21 mouse cellular contexts compared by ENCODE assay signal in the genomic region with DNA sequence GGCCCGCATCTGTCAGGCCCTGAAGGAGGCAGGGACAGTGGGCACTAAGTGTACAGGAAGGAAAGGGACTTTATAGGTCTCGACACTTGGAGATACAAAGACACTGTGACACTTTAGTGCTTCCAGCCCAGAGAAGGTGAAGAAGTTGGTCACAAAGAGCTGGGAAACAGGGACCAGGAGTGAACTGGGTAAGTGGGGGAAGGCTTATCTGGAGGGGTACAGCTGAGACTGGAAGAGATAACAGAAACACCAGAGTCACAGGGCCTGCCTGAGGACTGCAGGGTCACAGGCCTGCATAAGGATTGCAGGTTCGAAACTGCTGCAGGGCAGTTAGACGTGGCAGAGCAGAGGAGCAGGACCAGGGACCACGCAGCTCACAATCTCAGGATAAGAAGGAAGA. TPM values are rescaled to one million over a fixed set of nuclear protein-coding genes. Genes with fewer than 3 reads are reported as not detected.
DNase-seq lines count a peak whose midpoint lies in the region; ATAC-seq and TF ChIP-seq lines count a peak whose summit lies in the region.
"Had no signal": no experiment of that assay in that cellular context is flagged by ENCODE, and none has a peak within 500 bp of the region (broad histone marks: within the 10 kb centered on the region; RNA-seq: fewer than 3 reads in every experiment).

No protein-coding gene starts in this region.

- no peaks in the 10 kb centered on the region for H3K9me3 ChIP-seq in heart, embryonic 15.5 days (replicated peaks)
- H3K9me3 ChIP-seq in lung, embryonic 14.5 days (ENCODE audit: low read depth, low read length) = no peaks in the 10 kb centered on the region
- no peaks in the 10 kb centered on the region for H3K9me3 ChIP-seq in G1E (replicated peaks)
- H3K9me3 ChIP-seq in MEL (replicated peaks; ENCODE audit: insufficient read depth, low read length) = no peaks in the 10 kb centered on the region
- H3K9me3 ChIP-seq: embryonic facial prominence, embryonic 10.5 days; embryonic facial prominence, embryonic 12.5 days; forebrain, embryonic 13.5 days; forebrain, embryonic 15.5 days had no signal

- H3K4me2 ChIP-seq in heart, embryonic 15.5 days = no peak overlapping the region
- no peak overlapping the region for H3K4me2 ChIP-seq in lung, embryonic 14.5 days
- H3K4me2 ChIP-seq: embryonic facial prominence, embryonic 12.5 days; forebrain, embryonic 13.5 days; forebrain, embryonic 15.5 days had no signal

- no peak for TF ChIP-seq CTCF in lung, embryonic 14.5 days (IDR thresholded peaks at IDR 0.05; ENCODE audit: low read depth)
- TF ChIP-seq CTCF in G1E (IDR thresholded peaks at IDR 0.05; ENCODE audit: low read depth, low read length) (no peak), MEL (IDR thresholded peaks at IDR 0.05 in 2 of 3, conservative IDR thresholded peaks at IDR 0.05 in 1 of 3; ENCODE audit: control insufficient read depth in 1 of 3, insufficient read depth in 1 of 3, low read depth in 2 of 3, low read length in 3 of 3, poor library complexity in 1 of 3, severe bottlenecking in 1 of 3) (no peak)
- TF ChIP-seq CTCF in thymus, adult 2 months (IDR thresholded peaks at IDR 0.05; ENCODE audit: borderline replicate concordance, control insufficient read depth, extremely low read depth, insufficient read depth, low read length, poor library complexity) = no peak

- no peaks in the 10 kb centered on the region for H3K79me2 ChIP-seq in MEL (ENCODE audit: control insufficient read depth, insufficient read depth, low read length, poor library complexity)

- TF ChIP-seq POLR2A in MEL (IDR thresholded peaks at IDR 0.05; ENCODE audit: control insufficient read depth in 1 of 2, insufficient read depth in 1 of 2, low read depth in 1 of 2, low read length in 2 of 2, poor library complexity in 1 of 2) = no peak
- no peak for TF ChIP-seq POLR2A in thymus, adult 2 months (IDR thresholded peaks at IDR 0.05; ENCODE audit: control insufficient read depth, extremely low read depth, insufficient read depth, low read length, poor library complexity)

- 81% methylated on average over 5 of the region's 5 CpGs for WGBS in heart, embryonic 15.5 days
- whole genome bisulfite sequencing in lung, embryonic 14.5 days = 84% methylated on average over 5 of the region's 5 CpGs
- 99% methylated on average over 5 of the region's 5 CpGs for WGBS in thymus, adult 2 months

- no peak for ATAC-seq in heart, embryonic 15.5 days (replicated peaks; ENCODE audit: insufficient number of reproducible peaks, insufficient read depth, low FRiP score, low read depth)
- ATAC-seq in lung, embryonic 14.5 days (ENCODE audit: insufficient read depth) = no peak
- ATAC-seq in G1E (ENCODE audit: extremely low read depth, insufficient number of reproducible peaks, low FRiP score, poor library complexity, severe bottlenecking) = peak; percentile 45
- ATAC-seq: forebrain, embryonic 13.5 days; forebrain, embryonic 15.5 days; forebrain, postnatal 0 days had no signal

- TF ChIP-seq RAD21 in MEL (IDR thresholded peaks at IDR 0.05; ENCODE audit: low read depth, low read length) = no peak

- no peaks in the 10 kb centered on the region for H3K27me3 ChIP-seq in heart, embryonic 15.5 days
- no peaks in the 10 kb centered on the region for H3K27me3 ChIP-seq in lung, embryonic 14.5 days (ENCODE audit: insufficient read depth, low read length)
- no peaks in the 10 kb centered on the region for H3K27me3 ChIP-seq in G1E (ENCODE audit: insufficient read depth, low read length)
- H3K27me3 ChIP-seq in MEL (ENCODE audit: control insufficient read depth in 1 of 2, insufficient read depth in 2 of 2, low read length in 2 of 2) = no peaks in the 10 kb centered on the region
- no peaks in the 10 kb centered on the region for H3K27me3 ChIP-seq in thymus, adult 2 months (ENCODE audit: control insufficient read depth, insufficient read depth, low read length)
- H3K27me3 ChIP-seq: embryonic facial prominence, embryonic 12.5 days; forebrain, embryonic 13.5 days; forebrain, embryonic 15.5 days had no signal

- DNase-seq in heart, postnatal 4 days = no peak
- DNase-seq in lung, embryonic 14.5 days = no peak
- no peak for DNase-seq in lung, postnatal 14 days
- DNase-seq in G1E (ENCODE audit: low spot score) (no peak), MEL (ENCODE audit: low read depth, low spot score) (no peak)
- DNase-seq in spleen, postnatal 4 days (ENCODE audit: low spot score in 2 of 2) = no peak
- DNase-seq in thymus, adult 2 months = no peak
- DNase-seq: adrenal gland, adult 2 months; adrenal gland, postnatal 10 days; adrenal gland, postnatal 25 days; cerebellum, adult 11 months; cerebellum, adult 18-20 months; cerebellum, adult 9-10 months; cerebellum, postnatal 10 days; cerebellum, postnatal 25 days; forebrain, postnatal 0 days had no signal

- H3K27ac ChIP-seq in heart, embryonic 15.5 days = 0 out of 2 replicates have a peak overlapping the region, but pooled peaks have one; percentile 44
- no peak overlapping the region for H3K27ac ChIP-seq in lung, embryonic 14.5 days (ENCODE audit: low read depth)
- no peak overlapping the region for H3K27ac ChIP-seq in MEL (ENCODE audit: control insufficient read depth, low read depth, low read length)
- H3K27ac ChIP-seq in thymus, adult 2 months (ENCODE audit: control insufficient read depth, insufficient read depth, low read length) = no peak overlapping the region
- H3K27ac ChIP-seq: embryonic facial prominence, embryonic 10.5 days; embryonic facial prominence, embryonic 12.5 days; forebrain, embryonic 13.5 days; forebrain, embryonic 15.5 days had no signal

- TF ChIP-seq EP300 in MEL (IDR thresholded peaks at IDR 0.05; ENCODE audit: low read depth in 1 of 2, low read length in 2 of 2) = peak; percentile 65

- H3K36me3 ChIP-seq in heart, embryonic 15.5 days = peaks cover 11% of the 10 kb centered on the region; the same call in 1 of the 2 replicates
- peaks cover 29% of the 10 kb centered on the region for H3K36me3 ChIP-seq in lung, embryonic 14.5 days (ENCODE audit: insufficient read depth)
- peaks cover 61% of the 10 kb centered on the region for H3K36me3 ChIP-seq in G1E (replicated peaks)
- peaks cover 10 to 14% of the 10 kb centered on the region in 2 experiments for H3K36me3 ChIP-seq in MEL (ENCODE audit: control insufficient read depth in 1 of 2, insufficient read depth in 2 of 2, low read length in 2 of 2)
- H3K36me3 ChIP-seq in thymus, adult 2 months (ENCODE audit: control insufficient read depth, insufficient read depth, low read length) = peaks cover 4% of the 10 kb centered on the region; the same call in 1 of the 2 replicates

- no peak overlapping the region for H3K9ac ChIP-seq in heart, embryonic 15.5 days
- peak overlapping the region; percentile 3; the same call in 1 of the 2 replicates for H3K9ac ChIP-seq in lung, embryonic 14.5 days
- no peak overlapping the region for H3K9ac ChIP-seq in MEL (ENCODE audit: control insufficient read depth, low read depth, low read length, poor library complexity, severe bottlenecking)
- H3K9ac ChIP-seq: embryonic facial prominence, embryonic 12.5 days; forebrain, embryonic 13.5 days; forebrain, embryonic 15.5 days; forebrain, postnatal 0 days had no signal

- H3K4me3 ChIP-seq in heart, embryonic 15.5 days = no peak overlapping the region
- H3K4me3 ChIP-seq in lung, embryonic 14.5 days (ENCODE audit: low read depth, low read length) = no peak overlapping the region
- H3K4me3 ChIP-seq in G1E (ENCODE audit: low read depth, low read length) = no peak overlapping the region
- no peak overlapping the region for H3K4me3 ChIP-seq in MEL (ENCODE audit: control insufficient read depth in 1 of 2, insufficient read depth in 1 of 2, low read depth in 2 of 2, low read length in 2 of 2)
- no peak overlapping the region for H3K4me3 ChIP-seq in thymus, adult 2 months (ENCODE audit: control insufficient read depth, insufficient read depth, low read length)
- H3K4me3 ChIP-seq: embryonic facial prominence, embryonic 10.5 days; embryonic facial prominence, embryonic 12.5 days; forebrain, embryonic 13.5 days; forebrain, embryonic 15.5 days had no signal

- peaks cover 16% of the 10 kb centered on the region for H3K4me1 ChIP-seq in heart, embryonic 15.5 days (replicated peaks)
- H3K4me1 ChIP-seq in lung, embryonic 14.5 days (ENCODE audit: insufficient read depth) = no peaks in the 10 kb centered on the region
- H3K4me1 ChIP-seq in G1E (ENCODE audit: insufficient read depth, low read depth, low read length) = peaks cover 26% of the 10 kb centered on the region
- H3K4me1 ChIP-seq in MEL (ENCODE audit: control insufficient read depth in 1 of 2, insufficient read depth in 2 of 2, low read length in 2 of 2) = peaks cover 11 to 16% of the 10 kb centered on the region in 2 experiments
- peaks cover 7% of the 10 kb centered on the region for H3K4me1 ChIP-seq in thymus, adult 2 months (replicated peaks; ENCODE audit: control insufficient read depth, insufficient read depth, low read length)
- H3K4me1 ChIP-seq: embryonic facial prominence, embryonic 12.5 days; forebrain, embryonic 13.5 days; forebrain, embryonic 15.5 days had no signal

RNA-seq across cellular contexts. Expression of a gene that starts 9.9 kb away (rescaled TPM):
- polyA plus RNA-seq in heart, embryonic 15.5 days (2015; fragmentation: Nextera tagmentation; extraction: Ambion mirVana) = 6.0 and 7.6 TPM in 2 replicates
- 1 to 10 TPM; 5.6 to 6.5 TPM for total RNA-seq in heart, postnatal 4 days (2021)
- polyA plus RNA-seq in lung, embryonic 14.5 days (2014; fragmentation: Nextera tagmentation; extraction: Ambion mirVana) = 6.8 and 7.7 TPM in 2 replicates
- total RNA-seq in G1E (2014; fragmentation: Nextera tagmentation) (32.1 and 38.3 TPM in 2 replicates), G1E (2017) (15.4 and 16.6 TPM in 2 replicates), MEL (2012; rRNA removed) (5.4 TPM in 2 replicates)
- polyA plus RNA-seq in G1E (2012) (38.2 and 48.7 TPM in 2 replicates), MEL (2012; ENCODE audit: insufficient read depth in 1 of 2, insufficient read length in 2 of 2, low read depth in 1 of 2, low replicate concordance in 2 of 2, missing spikeins in 1 of 2) (10 to 100 TPM in 1 of 2 experiments, not detected in 1; 18.3 TPM)
- 56.8 and 63.9 TPM in 2 replicates for polyA plus RNA-seq in thymus, adult 2 months (2012; rRNA removed)

RNA-seq across cellular contexts. Expression of a gene that starts 24.4 kb away (rescaled TPM):
- polyA plus RNA-seq in heart, embryonic 15.5 days (2015; fragmentation: Nextera tagmentation; extraction: Ambion mirVana) = 876 and 993 TPM in 2 replicates
- 100 to 1,000 TPM; 715 to 738 TPM for total RNA-seq in heart, postnatal 4 days (2021)
- polyA plus RNA-seq in lung, embryonic 14.5 days (2014; fragmentation: Nextera tagmentation; extraction: Ambion mirVana) = 1.6 and 19.6 TPM in 2 replicates
- 1.6 and 1.8 TPM in 2 replicates for total RNA-seq in G1E (2014; fragmentation: Nextera tagmentation)
- 0.22 TPM in 1 of 2 replicates, not detected in the other for total RNA-seq in G1E (2017)
- 1.5 and 2.6 TPM in 2 replicates for polyA plus RNA-seq in G1E (2012)
- total RNA-seq in MEL (2012; rRNA removed) = 0.33 and 0.58 TPM in 2 replicates
- 1 to 10 TPM in 1 of 2 experiments, not detected in 1; 1.8 TPM for polyA plus RNA-seq in MEL (2012; ENCODE audit: insufficient read depth in 1 of 2, insufficient read length in 2 of 2, low read depth in 1 of 2, low replicate concordance in 2 of 2, missing spikeins in 1 of 2)
- 11.1 and 38.2 TPM in 2 replicates for polyA plus RNA-seq in thymus, adult 2 months (2012; rRNA removed)
- total RNA-seq: adrenal gland, adult 2 months; adrenal gland, postnatal 25 days had no signal
- polyA plus RNA-seq: adrenal gland, adult 2 months had no signal

RNA-seq across cellular contexts. Expression of a gene that starts 33.8 kb away (rescaled TPM):
- 31.7 and 43.7 TPM in 2 replicates for polyA plus RNA-seq in heart, embryonic 15.5 days (2015; fragmentation: Nextera tagmentation; extraction: Ambion mirVana)
- total RNA-seq in heart, postnatal 4 days (2021) = 10 to 100 TPM; 38.7 to 39.6 TPM
- polyA plus RNA-seq in lung, embryonic 14.5 days (2014; fragmentation: Nextera tagmentation; extraction: Ambion mirVana) = 30.8 and 32.5 TPM in 2 replicates
- total RNA-seq in G1E (2014; fragmentation: Nextera tagmentation) (not detected in 2 replicates), G1E (2017) (0.17 TPM in 1 of 2 replicates, not detected in the other), MEL (2012; rRNA removed) (not detected in 2 replicates)
- polyA plus RNA-seq in G1E (2012) (not detected in 2 replicates), MEL (2012; ENCODE audit: insufficient read depth in 1 of 2, insufficient read length in 2 of 2, low read depth in 1 of 2, low replicate concordance in 2 of 2, missing spikeins in 1 of 2) (under 1 TPM in 1 of 2 experiments, not detected in 1; 0.10 TPM)
- polyA plus RNA-seq in thymus, adult 2 months (2012; rRNA removed) = 18.5 and 22.9 TPM in 2 replicates

RNA-seq across cellular contexts. Expression of a gene that starts 39.6 kb away (rescaled TPM):
- polyA plus RNA-seq in heart, embryonic 15.5 days (2015; fragmentation: Nextera tagmentation; extraction: Ambion mirVana) = 64.4 and 82.3 TPM in 2 replicates
- total RNA-seq in heart, postnatal 4 days (2021) = 10 to 100 TPM; 44.7 to 46.1 TPM
- polyA plus RNA-seq in lung, embryonic 14.5 days (2014; fragmentation: Nextera tagmentation; extraction: Ambion mirVana) = 106 and 114 TPM in 2 replicates
- total RNA-seq in G1E (2014; fragmentation: Nextera tagmentation) = 36.4 and 39.3 TPM in 2 replicates
- total RNA-seq in G1E (2017) = 89.5 and 107 TPM in 2 replicates
- polyA plus RNA-seq in G1E (2012) = 155 and 158 TPM in 2 replicates
- 73.5 and 76.4 TPM in 2 replicates for total RNA-seq in MEL (2012; rRNA removed)
- polyA plus RNA-seq in MEL (2012; ENCODE audit: insufficient read depth in 1 of 2, insufficient read length in 2 of 2, low read depth in 1 of 2, low replicate concordance in 2 of 2, missing spikeins in 1 of 2) = 100 to 1,000 TPM in 1 of 2 experiments, not detected in 1; 149 TPM
- 121 and 136 TPM in 2 replicates for polyA plus RNA-seq in thymus, adult 2 months (2012; rRNA removed)

RNA-seq across cellular contexts. Expression of a gene that starts 50.2 kb away (rescaled TPM):
- 96.4 and 112 TPM in 2 replicates for polyA plus RNA-seq in heart, embryonic 15.5 days (2015; fragmentation: Nextera tagmentation; extraction: Ambion mirVana)
- 10 to 100 TPM; 68.5 to 70.2 TPM for total RNA-seq in heart, postnatal 4 days (2021)
- 148 and 156 TPM in 2 replicates for polyA plus RNA-seq in lung, embryonic 14.5 days (2014; fragmentation: Nextera tagmentation; extraction: Ambion mirVana)
- 47.5 and 55.5 TPM in 2 replicates for total RNA-seq in G1E (2014; fragmentation: Nextera tagmentation)
- 30.1 and 39.4 TPM in 2 replicates for total RNA-seq in G1E (2017)
- 295 and 362 TPM in 2 replicates for polyA plus RNA-seq in G1E (2012)
- 285 and 366 TPM in 2 replicates for total RNA-seq in MEL (2012; rRNA removed)
- polyA plus RNA-seq in MEL (2012; ENCODE audit: insufficient read depth in 1 of 2, insufficient read length in 2 of 2, low read depth in 1 of 2, low replicate concordance in 2 of 2, missing spikeins in 1 of 2) = 100 to 1,000 TPM in 1 of 2 experiments, not detected in 1; 261 TPM
- polyA plus RNA-seq in thymus, adult 2 months (2012; rRNA removed) = 309 and 345 TPM in 2 replicates

Comparison
In these comparisons a context has a peak if more than half of its experiments do, and no peak if none do; other contexts are left out.
1. RNA of a gene that starts 24.4 kb away (polyA plus RNA-seq): 876 to 993 TPM in heart, embryonic 15.5 days; 11.1 to 38.2 TPM in thymus, adult 2 months, 1.5 to 2.6 TPM in G1E, 1.8 TPM in MEL and 1.6 to 19.6 TPM in lung, embryonic 14.5 days; every median in the first group is over 10 times any median in the second.
2. RNA of a gene that starts 33.8 kb away (polyA plus RNA-seq): 30.8 to 32.5 TPM in lung, embryonic 14.5 days, 31.7 to 43.7 TPM in heart, embryonic 15.5 days and 18.5 to 22.9 TPM in thymus, adult 2 months; 0.10 TPM in MEL and not detected in G1E; every median in the first group is over 10 times any median in the second.